Mouse (Mus musculus) ovary, adult 18-20 months (tissue): Measurements from ENCODE around the gene Vmn2r85.
"Not testable (repeated sequence)": the region's sequence is repeated elsewhere in the genome, so short reads cannot be mapped to it uniquely, and the experiment has no call there.

ENCODE experiments used
- DNase-seq: peaks from one replicate; pipeline ENCODE4 v3.0.0; 2022; ENCODE audit warnings: low spot score, mixed read lengths

Gene Vmn2r85

GRCm38 (mm10) chr10:130429603-130430002 lies at the start of gene Vmn2r85:
Gene Vmn2r85, minus strand, starts transcription at chr10:130429703.
- DNase-seq: not testable (repeated sequence)

- DNase-seq: peak; percentile 13
Observed at GRCm38 (mm10) chr10:130470311-130470760, 40.8 kb upstream of the Vmn2r85 start.

- DNase-seq: not testable (repeated sequence)
Observed at GRCm38 (mm10) chr10:130455950-130456349, 26.4 kb upstream of the Vmn2r85 start, which contains the start of gene Vmn2r86. Gene Vmn2r86, minus strand, starts transcription at chr10:130456050.

GRCm38 (mm10) chr10:130444776-130445175 lies 15.3 kb upstream of the Vmn2r85 start:
- no peak for DNase-seq

GRCm38 (mm10) chr10:130434185-130434898 lies 4.8 kb upstream of the Vmn2r85 start:
- DNase-seq: not testable (repeated sequence)

GRCm38 (mm10) chr10:130422368-130422767 lies 7.1 kb downstream of the Vmn2r85 start:
- not testable (repeated sequence) for DNase-seq

GRCm38 (mm10) chr10:130420401-130420800 lies 9.1 kb downstream of the Vmn2r85 start:
- no peak for DNase-seq

GRCm38 (mm10) chr10:130419954-130420353 lies 9.5 kb downstream of the Vmn2r85 start:
- DNase-seq: not testable (repeated sequence)

- not testable (repeated sequence) for DNase-seq
Observed at GRCm38 (mm10) chr10:130416352-130416751, 13.2 kb downstream of the Vmn2r85 start.

- DNase-seq: not testable (repeated sequence)
Observed at GRCm38 (mm10) chr10:130412167-130412698, 17.3 kb downstream of the Vmn2r85 start.

GRCm38 (mm10) chr10:130394232-130394631 lies 35.3 kb downstream of the Vmn2r85 start, which contains the start of gene Vmn2r84:
Gene Vmn2r84, minus strand, starts transcription at chr10:130394332.
- DNase-seq: no peak

- DNase-seq: no peak
Observed at GRCm38 (mm10) chr10:130375145-130375544, 54.4 kb downstream of the Vmn2r85 start.

- peak; percentile 43 for DNase-seq
Observed at GRCm38 (mm10) chr10:130372491-130373173, 56.9 kb downstream of the Vmn2r85 start.

GRCm38 (mm10) chr10:130371644-130372043 lies 57.9 kb downstream of the Vmn2r85 start:
- no peak for DNase-seq

- no peak for DNase-seq
Observed at GRCm38 (mm10) chr10:130370005-130370682, 59.4 kb downstream of the Vmn2r85 start.

GRCm38 (mm10) chr10:130368384-130368783 lies 61.1 kb downstream of the Vmn2r85 start:
- no peak for DNase-seq

GRCm38 (mm10) chr10:130364766-130365165 lies 64.7 kb downstream of the Vmn2r85 start:
- DNase-seq: no peak
